Mouse (Mus musculus): ENCODE results near the gene Iscu. TPM values are rescaled to one million over a fixed set of nuclear protein-coding genes. Genes with fewer than 3 reads are reported as not detected.
"Not testable (repeated sequence)": the region's sequence is repeated elsewhere in the genome, so short reads cannot be mapped to it uniquely, and the experiment has no call there.

The Iscu gene
- polyA plus RNA-seq, 1 experiment from 2014 or later, result 93.4 TPM

DNA sequence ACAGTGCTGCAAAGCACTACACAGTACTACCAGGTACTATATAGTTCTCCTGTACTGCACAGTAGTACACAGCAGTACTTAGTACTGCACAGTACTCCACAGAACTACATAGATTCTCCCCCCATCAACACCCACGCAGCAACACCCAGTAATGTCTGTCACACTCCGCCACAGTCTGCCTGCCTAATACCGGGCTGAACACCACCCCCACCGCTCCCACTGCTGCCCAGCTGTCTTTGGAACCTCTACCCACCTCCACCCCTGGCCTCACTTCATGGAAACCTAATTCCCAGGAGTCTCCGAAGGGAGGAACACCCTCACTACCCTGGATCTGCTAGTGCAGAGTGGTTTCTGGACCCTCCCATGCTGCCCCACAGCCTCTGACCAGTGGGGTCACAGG lies 8.2 kb downstream of the Iscu start:
- no peak overlapping the region for H3K9ac ChIP-seq
- H3K27ac ChIP-seq, result no peak overlapping the region
- no peaks in the 10 kb centered on the region for H3K4me1 ChIP-seq (replicated peaks)
- no peak overlapping the region for H3K4me3 ChIP-seq
- ATAC-seq (ENCODE audit: low FRiP score), result no peak
- H3K4me2 ChIP-seq, result no peak overlapping the region
- no peaks in the 10 kb centered on the region for H3K9me3 ChIP-seq
- H3K27me3 ChIP-seq, result peaks cover 30% of the 10 kb centered on the region
- WGBS, result 91% methylated on average over 5 of the region's 5 CpGs
- peaks cover 30% of the 10 kb centered on the region for H3K36me3 ChIP-seq

- ATAC-seq (ENCODE audit: low FRiP score), result no peak
Measured at GRCm38 (mm10) chr5:113781254-113781653, 8.7 kb downstream of the Iscu start.

GRCm38 (mm10) chr5:113781875-113782274 lies 9.3 kb downstream of the Iscu start:
- H3K27ac ChIP-seq, result no peak overlapping the region
- ATAC-seq (ENCODE audit: low FRiP score), result no peak
- no peak overlapping the region for H3K4me2 ChIP-seq
- peaks cover 19% of the 10 kb centered on the region for H3K36me3 ChIP-seq
- peaks cover 31% of the 10 kb centered on the region for H3K27me3 ChIP-seq
- no peaks in the 10 kb centered on the region for H3K4me1 ChIP-seq (replicated peaks)
- no peak overlapping the region for H3K4me3 ChIP-seq
- H3K9me3 ChIP-seq, result no peaks in the 10 kb centered on the region
- 84% methylated on average over 7 of the region's 7 CpGs for WGBS
- H3K9ac ChIP-seq, result no peak overlapping the region

More at GRCm38 (mm10) chr5:113781254-113781653, 8.7 kb downstream of the Iscu start:
- no peaks in the 10 kb centered on the region for H3K4me1 ChIP-seq (replicated peaks)
- H3K9me3 ChIP-seq, result no peaks in the 10 kb centered on the region
- H3K4me2 ChIP-seq, result no peak overlapping the region
- H3K27ac ChIP-seq, result no peak overlapping the region
- WGBS, result 84% methylated on average over 7 of the region's 7 CpGs
- no peak overlapping the region for H3K9ac ChIP-seq
- peaks cover 25% of the 10 kb centered on the region for H3K36me3 ChIP-seq
- H3K27me3 ChIP-seq, result peaks cover 30% of the 10 kb centered on the region
- no peak overlapping the region for H3K4me3 ChIP-seq

- WGBS, result 92% methylated on average over 7 of the region's 7 CpGs
- H3K27ac ChIP-seq, result no peak overlapping the region
- H3K27me3 ChIP-seq, result peaks cover 33% of the 10 kb centered on the region
- no peak overlapping the region for H3K4me2 ChIP-seq
- H3K36me3 ChIP-seq, result peaks cover 12% of the 10 kb centered on the region
- ATAC-seq (ENCODE audit: low FRiP score), result no peak
- no peaks in the 10 kb centered on the region for H3K4me1 ChIP-seq (replicated peaks)
- no peaks in the 10 kb centered on the region for H3K9me3 ChIP-seq
- no peak overlapping the region for H3K4me3 ChIP-seq
- H3K9ac ChIP-seq, result no peak overlapping the region
Measured at GRCm38 (mm10) chr5:113782624-113783023, 10.1 kb downstream of the Iscu start.

GRCm38 (mm10) chr5:113783581-113784001 lies 11.0 kb downstream of the Iscu start:
- Histone ChIP-seq H3K9ac (no peak overlapping the region), H3K9me3 (no peaks in the 10 kb centered on the region), H3K4me1 (replicated peaks) (0 out of 2 replicates have a peak, but pooled peaks cover 2% of the 10 kb centered on the region), H3K27ac (no peak overlapping the region), H3K36me3 (peaks cover 4% of the 10 kb centered on the region), H3K27me3 (peaks cover 33% of the 10 kb centered on the region), H3K4me2 (no peak overlapping the region), H3K4me3 (no peak overlapping the region)
- ATAC-seq (ENCODE audit: low FRiP score), result no peak
- WGBS, result 13% methylated on average over 12 of the region's 12 CpGs

GRCm38 (mm10) chr5:113784104-113784503 lies 11.6 kb downstream of the Iscu start:
- H3K27me3 ChIP-seq, result peaks cover 33% of the 10 kb centered on the region
- not testable (repeated sequence) for ATAC-seq (ENCODE audit: low FRiP score); H3K27ac ChIP-seq; H3K4me3 ChIP-seq; H3K36me3 ChIP-seq; H3K9ac ChIP-seq; H3K4me1 ChIP-seq (replicated peaks); H3K9me3 ChIP-seq; H3K4me2 ChIP-seq
- 32% methylated on average over 3 of the region's 3 CpGs for WGBS

GRCm38 (mm10) chr5:113786985-113787384 lies 14.4 kb downstream of the Iscu start:
- 88% methylated on average over 5 of the region's 5 CpGs for WGBS
- no peak overlapping the region for H3K4me2 ChIP-seq
- no peak overlapping the region for H3K4me3 ChIP-seq
- peaks cover 12% of the 10 kb centered on the region for H3K4me1 ChIP-seq (replicated peaks)
- peaks cover 33% of the 10 kb centered on the region for H3K27me3 ChIP-seq
- no peaks in the 10 kb centered on the region for H3K9me3 ChIP-seq
- no peak for ATAC-seq (ENCODE audit: low FRiP score)
- no peak overlapping the region for H3K9ac ChIP-seq
- no peak overlapping the region for H3K27ac ChIP-seq
- no peaks in the 10 kb centered on the region for H3K36me3 ChIP-seq

DNA sequence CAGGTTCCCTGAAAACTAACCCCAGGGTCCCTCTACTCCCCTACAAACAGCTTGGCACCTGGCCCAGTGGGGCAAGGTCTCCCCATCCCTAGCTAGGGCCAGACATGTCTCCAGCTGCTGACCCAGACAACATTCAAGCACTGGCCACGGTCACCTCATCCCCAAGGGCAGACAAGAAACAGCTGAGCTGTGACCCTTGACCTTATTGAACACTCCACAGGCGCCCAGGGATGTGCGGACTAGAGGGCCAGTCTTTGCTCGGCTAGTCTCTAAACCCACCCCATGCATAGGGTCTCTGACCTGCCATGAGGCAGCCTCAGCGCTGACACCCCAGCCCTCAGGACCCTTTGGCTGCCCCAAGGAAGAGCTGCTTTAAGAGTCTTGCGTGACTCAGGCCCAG lies 16.1 kb downstream of the Iscu start:
- H3K4me3 ChIP-seq, result no peak overlapping the region
- H3K4me2 ChIP-seq, result no peak overlapping the region
- H3K9me3 ChIP-seq, result no peaks in the 10 kb centered on the region
- peaks cover 12% of the 10 kb centered on the region for H3K4me1 ChIP-seq (replicated peaks)
- no peaks in the 10 kb centered on the region for H3K36me3 ChIP-seq
- 49% methylated on average over 6 of the region's 6 CpGs for WGBS
- H3K27me3 ChIP-seq, result peaks cover 19% of the 10 kb centered on the region
- H3K9ac ChIP-seq, result no peak overlapping the region
- no peak overlapping the region for H3K27ac ChIP-seq
- no peak for ATAC-seq (ENCODE audit: low FRiP score)

- Histone ChIP-seq H3K36me3 (no peaks in the 10 kb centered on the region), H3K27ac (no peak overlapping the region), H3K9me3 (no peaks in the 10 kb centered on the region), H3K4me3 (no peak overlapping the region), H3K4me2 (no peak overlapping the region), H3K4me1 (replicated peaks) (peaks cover 12% of the 10 kb centered on the region), H3K9ac (no peak overlapping the region), H3K27me3 (peaks cover 13% of the 10 kb centered on the region)
- 35% methylated on average over 7 of the region's 7 CpGs for WGBS
- ATAC-seq (ENCODE audit: low FRiP score), result no peak
Measured at GRCm38 (mm10) chr5:113789075-113789788, 16.7 kb downstream of the Iscu start.

DNA sequence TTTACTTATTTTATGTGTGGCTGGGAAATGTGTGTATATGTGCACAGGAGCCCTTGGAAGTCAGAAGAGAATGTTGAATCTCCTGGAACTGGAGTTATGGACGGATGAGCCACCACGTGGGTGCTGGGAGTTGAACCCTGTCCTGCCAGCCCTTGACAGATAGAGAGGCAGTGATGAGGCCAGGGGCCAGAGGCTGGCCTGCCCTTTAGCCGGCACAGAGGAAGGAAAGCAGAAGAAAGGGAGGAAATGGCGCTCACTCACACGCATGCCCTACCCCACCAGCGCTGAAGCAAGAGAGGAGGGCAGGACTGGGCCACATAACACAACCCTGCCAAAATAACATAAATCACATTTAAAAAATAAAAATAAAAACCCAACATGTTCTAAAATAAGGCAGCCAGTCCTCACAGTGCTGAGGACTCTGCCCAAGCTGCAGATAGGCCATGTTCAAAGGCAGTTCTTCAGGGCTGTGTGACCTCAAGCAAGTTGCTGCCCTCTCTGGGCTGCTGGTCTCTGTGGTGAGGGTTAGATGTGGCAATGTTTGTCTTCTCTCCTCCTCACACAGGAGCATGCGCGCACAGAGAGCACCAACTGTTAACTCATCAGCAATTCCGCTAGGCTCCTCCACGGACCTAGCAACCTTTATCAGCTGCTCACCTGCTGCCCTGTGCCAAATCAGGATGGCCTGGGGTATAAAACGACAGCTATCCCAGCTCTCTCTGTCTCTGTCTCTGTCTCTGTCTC lies 18.1 kb downstream of the Iscu start:
- ATAC-seq (ENCODE audit: low FRiP score), result no peak
- Histone ChIP-seq H3K9me3 (no peaks in the 10 kb centered on the region), H3K9ac (no peak overlapping the region), H3K4me3 (no peak overlapping the region), H3K27me3 (0 out of 2 replicates have a peak, but pooled peaks cover 3% of the 10 kb centered on the region), H3K36me3 (no peaks in the 10 kb centered on the region), H3K4me1 (replicated peaks) (peaks cover 12% of the 10 kb centered on the region), H3K4me2 (no peak overlapping the region), H3K27ac (no peak overlapping the region)
- 76% methylated on average over 11 of the region's 11 CpGs for WGBS

- Histone ChIP-seq H3K27ac (no peak overlapping the region), H3K4me3 (no peak overlapping the region), H3K36me3 (no peaks in the 10 kb centered on the region), H3K9ac (no peak overlapping the region), H3K4me1 (replicated peaks) (peaks cover 17% of the 10 kb centered on the region), H3K9me3 (no peaks in the 10 kb centered on the region), H3K27me3 (0 out of 2 replicates have a peak, but pooled peaks cover 3% of the 10 kb centered on the region), H3K4me2 (no peak overlapping the region)
- 83% methylated on average over 16 of the region's 16 CpGs for WGBS
- ATAC-seq (ENCODE audit: low FRiP score), result no peak
Measured at GRCm38 (mm10) chr5:113791197-113792095, 18.9 kb downstream of the Iscu start.

Measured in hindbrain, embryonic 13.5 days (tissue).